Mouse (Mus musculus): Measurements from ENCODE around the gene Ncam1. TPM values are rescaled to one million over a fixed set of nuclear protein-coding genes. Genes with fewer than 3 reads are reported as not detected.

Gene Ncam1
- polyA plus RNA-seq, 1 experiment from 2014 or later, result 208 TPM

DNA sequence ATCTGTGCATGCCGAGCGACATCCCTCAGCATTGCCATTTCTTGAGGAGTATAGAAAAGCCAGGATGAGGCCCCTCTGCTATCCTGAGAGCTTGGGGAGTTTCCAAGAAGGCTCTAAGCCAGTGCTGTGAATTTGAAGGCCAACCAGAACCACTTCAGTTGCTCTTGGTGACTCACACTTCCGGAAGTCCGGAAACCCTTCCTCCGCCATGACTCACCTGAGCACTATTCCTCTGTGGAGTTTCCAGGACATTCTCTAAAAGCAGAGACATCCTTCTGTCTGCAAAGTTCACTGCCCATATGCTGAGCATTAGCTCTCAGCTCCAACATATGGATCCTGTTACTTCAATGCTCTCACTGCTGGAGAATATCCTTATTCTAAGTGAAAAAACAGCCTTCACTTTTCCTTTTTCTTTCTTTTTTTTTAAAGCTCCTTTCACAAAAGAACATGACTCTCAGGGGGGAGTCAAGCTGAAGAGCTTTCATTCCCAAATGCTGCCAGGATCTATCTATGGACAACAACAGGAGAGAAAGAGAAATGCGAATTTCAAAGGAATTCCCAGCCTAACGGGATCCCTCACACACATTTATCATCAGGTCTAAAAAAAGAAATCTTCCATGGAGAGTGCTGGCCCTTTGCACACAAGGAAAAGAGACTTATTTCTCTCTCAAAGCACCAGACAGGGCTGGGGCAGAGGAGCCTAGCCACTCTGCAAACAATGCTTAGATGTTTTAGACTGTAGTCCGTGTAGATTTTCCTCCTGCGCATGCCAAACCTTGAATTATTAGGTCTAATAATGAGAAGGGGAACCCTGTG lies 226.8 kb downstream of the Ncam1 start:
- no peak for ATAC-seq (ENCODE audit: low FRiP score, low read depth)
- Histone ChIP-seq H3K9me3 (no peaks in the 10 kb centered on the region), H3K9ac (replicated peaks) (no peak overlapping the region), H3K27me3 (no peaks in the 10 kb centered on the region), H3K4me1 (peaks cover 47% of the 10 kb centered on the region), H3K4me2 (replicated peaks) (no peak overlapping the region), H3K36me3 (peaks cover 16% of the 10 kb centered on the region), H3K27ac (replicated peaks) (peak overlapping the region; percentile 87), H3K4me3 (no peak overlapping the region)
- WGBS, result 58% methylated on average over 9 of the region's 9 CpGs

DNA sequence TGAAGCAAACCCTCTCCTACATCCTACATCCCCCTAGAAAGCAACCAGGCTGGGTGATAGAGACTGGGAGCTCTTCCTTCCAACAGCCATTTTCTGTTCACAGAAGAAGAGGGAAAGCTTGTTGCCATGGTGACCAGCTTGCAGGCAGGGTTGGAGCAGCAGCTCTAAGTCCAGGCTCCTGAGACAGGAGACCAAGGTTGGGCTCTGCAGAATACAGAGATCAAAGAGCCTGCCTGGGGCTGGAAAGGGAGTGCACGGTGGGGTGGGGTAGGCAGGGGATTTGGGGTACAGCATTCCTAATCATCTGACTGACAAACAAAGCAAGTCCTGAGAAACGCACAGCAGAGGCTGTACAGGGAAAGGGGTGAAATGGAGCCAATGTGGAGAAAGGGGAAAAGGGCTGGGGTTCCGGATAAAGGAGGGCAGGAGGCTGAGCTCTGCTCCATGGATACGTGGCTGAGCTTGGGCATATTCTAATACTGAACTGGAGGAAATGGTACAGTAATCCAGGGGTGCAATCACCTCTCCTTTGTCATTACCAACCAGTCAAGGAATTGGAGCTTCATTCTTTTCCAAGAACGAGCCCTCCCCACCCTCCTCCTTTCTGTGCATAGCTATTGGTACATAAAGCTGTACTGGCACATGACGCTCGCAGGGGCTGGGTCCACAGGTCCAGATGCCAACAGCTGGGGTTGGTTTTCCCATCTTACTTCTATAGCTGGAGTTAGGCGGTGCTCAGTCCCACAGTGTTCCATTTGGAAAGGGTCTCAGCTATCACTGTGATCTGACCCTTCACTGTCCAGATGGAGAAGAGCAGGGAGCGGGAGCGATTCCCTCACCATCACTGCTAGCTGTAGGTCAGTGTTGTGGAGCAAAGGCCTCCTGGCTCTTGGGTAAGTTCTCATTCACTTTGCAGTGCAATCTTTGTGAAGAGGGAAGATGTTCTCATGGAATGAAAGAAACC lies 227.7 kb downstream of the Ncam1 start:
- Histone ChIP-seq H3K4me2 (replicated peaks) (peak overlapping the region; percentile 36), H3K4me1 (peaks cover 47% of the 10 kb centered on the region), H3K36me3 (peaks cover 23% of the 10 kb centered on the region), H3K9ac (replicated peaks) (no peak overlapping the region), H3K27me3 (no peaks in the 10 kb centered on the region), H3K27ac (replicated peaks) (peak overlapping the region; percentile 87), H3K4me3 (no peak overlapping the region), H3K9me3 (no peaks in the 10 kb centered on the region)
- 38% methylated on average over 10 of the region's 10 CpGs for WGBS
- ATAC-seq (ENCODE audit: low FRiP score, low read depth), result peak; percentile 96

DNA sequence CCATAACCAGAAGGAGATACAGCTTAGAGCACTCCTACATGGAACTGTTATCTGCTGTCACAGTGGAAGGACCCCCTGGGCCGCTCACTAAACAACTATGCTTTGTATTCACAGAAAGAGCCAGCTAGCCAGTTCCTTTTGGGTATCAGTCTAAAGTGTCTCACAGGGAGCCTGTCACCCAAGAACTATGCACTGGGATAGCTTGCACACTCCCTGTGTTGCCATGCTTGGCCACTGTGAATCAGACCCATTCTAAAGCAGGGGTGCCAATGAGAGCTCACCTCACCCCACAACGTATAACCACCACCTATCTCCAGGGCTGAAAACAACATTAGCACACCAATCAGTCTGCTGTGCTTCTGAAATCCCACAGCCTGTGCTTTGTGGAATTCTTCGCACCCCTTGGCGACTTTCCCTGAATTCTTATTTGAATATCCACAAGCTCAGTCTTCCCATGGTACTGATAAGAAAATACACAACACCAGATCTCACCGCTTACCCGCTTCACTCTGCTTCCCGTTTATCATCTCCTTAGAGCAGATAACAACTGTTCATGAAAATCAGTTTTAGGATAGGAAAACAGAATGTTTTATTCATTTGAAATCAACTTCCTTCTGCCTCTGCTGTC lies 228.6 kb downstream of the Ncam1 start:
- H3K4me3 ChIP-seq, result no peak overlapping the region
- 40% methylated on average over 7 of the region's 7 CpGs for WGBS
- H3K4me2 ChIP-seq (replicated peaks), result peak overlapping the region; percentile 36; the same call in 1 of the 2 replicates
- peak overlapping the region; percentile 87 for H3K27ac ChIP-seq (replicated peaks)
- H3K9ac ChIP-seq (replicated peaks), result no peak overlapping the region
- ATAC-seq (ENCODE audit: low FRiP score, low read depth), result no peak
- H3K4me1 ChIP-seq, result peaks cover 47% of the 10 kb centered on the region
- no peaks in the 10 kb centered on the region for H3K9me3 ChIP-seq
- H3K36me3 ChIP-seq, result peaks cover 30% of the 10 kb centered on the region
- no peaks in the 10 kb centered on the region for H3K27me3 ChIP-seq

DNA sequence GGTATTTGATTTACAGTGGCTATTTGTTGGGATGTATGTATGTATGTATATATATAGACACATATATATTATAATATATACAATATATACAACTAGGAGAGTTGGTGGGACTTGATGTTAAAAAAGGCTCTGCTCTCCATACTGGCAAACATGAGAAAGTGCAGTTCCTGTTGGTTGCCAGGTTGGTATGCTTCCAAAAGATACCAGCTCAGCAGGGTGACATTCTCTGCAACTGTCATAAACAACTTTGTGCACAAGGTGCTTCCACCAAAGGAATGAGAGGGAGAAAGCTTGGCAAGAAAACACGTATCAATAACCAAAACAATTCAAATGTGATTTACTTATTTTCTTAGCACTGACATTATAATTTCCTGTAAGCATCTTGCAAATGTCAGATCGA lies 232.9 kb downstream of the Ncam1 start:
- no peaks in the 10 kb centered on the region for H3K9me3 ChIP-seq
- H3K9ac ChIP-seq (replicated peaks), result no peak overlapping the region
- H3K4me2 ChIP-seq (replicated peaks), result no peak overlapping the region
- H3K4me3 ChIP-seq, result no peak overlapping the region
- no peaks in the 10 kb centered on the region for H3K27me3 ChIP-seq
- WGBS, result 94% methylated on average over 2 of the region's 2 CpGs
- peaks cover 52% of the 10 kb centered on the region for H3K36me3 ChIP-seq
- H3K4me1 ChIP-seq, result peaks cover 19% of the 10 kb centered on the region
- no peak overlapping the region for H3K27ac ChIP-seq (replicated peaks)
- no peak for ATAC-seq (ENCODE audit: low FRiP score, low read depth)

DNA sequence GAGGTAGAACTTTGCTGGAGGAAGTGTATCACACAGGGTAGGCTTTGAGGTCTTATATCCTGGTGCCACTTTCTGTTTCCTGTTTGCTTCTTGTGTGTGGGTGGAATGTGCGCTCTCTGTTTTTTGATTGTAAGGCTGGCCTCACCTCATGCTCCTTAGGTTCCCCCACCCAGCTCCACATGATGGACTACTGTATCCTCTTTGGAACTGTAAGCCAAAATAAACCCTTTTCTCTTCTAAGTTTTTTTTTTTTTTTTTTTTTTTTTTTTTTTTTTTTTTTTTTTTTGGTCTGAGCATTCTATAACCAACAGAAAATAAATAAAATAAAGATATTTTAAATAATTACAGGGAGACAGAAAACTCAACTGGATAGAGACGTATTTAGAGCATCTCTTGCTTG lies 239.8 kb downstream of the Ncam1 start:
- Histone ChIP-seq H3K9ac (replicated peaks) (no peak overlapping the region), H3K4me3 (no peak overlapping the region), H3K27ac (replicated peaks) (no peak overlapping the region), H3K27me3 (no peaks in the 10 kb centered on the region), H3K9me3 (no peaks in the 10 kb centered on the region), H3K4me2 (replicated peaks) (no peak overlapping the region), H3K4me1 (no peaks in the 10 kb centered on the region), H3K36me3 (peaks cover 48% of the 10 kb centered on the region)
- ATAC-seq (ENCODE audit: low FRiP score, low read depth), result no peak
- WGBS, result 92% methylated on average over 2 of the region's 2 CpGs

DNA sequence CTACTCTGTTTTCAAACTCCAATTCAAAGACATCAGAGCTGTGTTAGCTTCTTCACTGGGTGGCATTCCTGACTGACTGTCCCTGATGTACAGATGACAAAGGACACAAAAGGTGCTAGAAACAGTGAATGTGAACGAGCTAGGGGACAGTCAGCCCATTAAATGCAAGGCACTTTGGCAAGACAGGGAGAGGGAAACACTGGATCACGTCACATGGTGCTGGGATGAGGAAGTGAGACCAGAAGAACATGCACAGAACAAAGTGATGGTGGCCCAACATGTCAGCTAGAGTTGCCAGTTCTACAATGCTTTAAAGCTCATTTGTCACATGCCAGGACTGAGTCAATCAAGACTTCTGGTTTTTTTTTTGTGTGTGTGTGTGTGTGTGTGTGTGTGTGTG lies 247.4 kb downstream of the Ncam1 start:
- H3K4me1 ChIP-seq, result no peaks in the 10 kb centered on the region
- H3K27ac ChIP-seq (replicated peaks), result no peak overlapping the region
- H3K36me3 ChIP-seq, result peaks cover 19% of the 10 kb centered on the region
- H3K9me3 ChIP-seq, result no peaks in the 10 kb centered on the region
- ATAC-seq (ENCODE audit: low FRiP score, low read depth), result no peak
- no peak overlapping the region for H3K4me3 ChIP-seq
- WGBS, result 82% methylated on average over 2 of the region's 2 CpGs
- H3K27me3 ChIP-seq, result no peaks in the 10 kb centered on the region
- H3K4me2 ChIP-seq (replicated peaks), result no peak overlapping the region
- H3K9ac ChIP-seq (replicated peaks), result no peak overlapping the region

DNA sequence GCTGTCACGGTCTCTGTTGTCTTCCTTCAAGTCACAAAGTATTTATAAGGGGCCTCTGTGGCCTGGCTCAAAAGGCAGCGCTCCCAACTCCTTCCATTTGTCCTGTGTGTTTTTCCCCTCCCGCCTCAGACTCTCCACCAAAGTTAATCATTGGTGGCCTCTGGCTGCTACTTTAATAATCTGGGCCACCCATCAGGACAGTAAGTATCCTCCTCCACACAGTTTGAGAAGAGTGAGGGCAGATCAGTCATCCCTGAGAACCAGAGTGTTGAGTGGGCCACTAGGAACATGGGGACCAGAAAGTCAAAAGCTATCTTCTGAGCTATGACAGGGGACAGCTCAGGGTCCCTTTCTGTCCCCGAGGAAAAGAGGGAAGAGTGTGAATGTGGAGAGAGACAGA lies 256.1 kb downstream of the Ncam1 start:
- Histone ChIP-seq H3K36me3 (peaks cover 57% of the 10 kb centered on the region), H3K27ac (replicated peaks) (no peak overlapping the region), H3K4me1 (peaks cover 12% of the 10 kb centered on the region), H3K4me3 (no peak overlapping the region), H3K9me3 (no peaks in the 10 kb centered on the region), H3K4me2 (replicated peaks) (no peak overlapping the region), H3K9ac (replicated peaks) (no peak overlapping the region), H3K27me3 (no peaks in the 10 kb centered on the region)
- 88% methylated on average over 4 of the region's 4 CpGs for WGBS
- ATAC-seq (ENCODE audit: low FRiP score, low read depth), result no peak

DNA sequence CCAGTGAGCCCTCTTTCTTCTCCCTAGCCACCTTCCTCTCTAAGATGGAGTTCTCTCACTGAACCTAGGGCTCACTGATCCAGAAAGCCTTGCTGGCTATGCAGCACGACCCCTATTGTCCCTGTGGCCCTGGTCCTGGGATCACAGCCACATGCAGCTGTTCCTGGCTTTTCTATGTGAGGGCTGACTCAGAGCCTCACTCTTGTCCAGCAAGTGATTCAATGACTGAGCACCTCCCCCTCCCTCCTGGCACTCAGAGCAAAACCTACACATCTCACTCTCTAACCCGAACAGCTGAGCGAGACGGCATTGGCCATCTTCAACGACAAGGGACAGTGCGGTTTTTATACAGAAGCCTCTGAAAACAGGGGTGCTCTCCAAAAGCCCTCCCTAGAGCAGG lies 260.9 kb downstream of the Ncam1 start:
- 53% methylated on average over 6 of the region's 6 CpGs for WGBS
- ATAC-seq (ENCODE audit: low FRiP score, low read depth), result no peak
- no peak overlapping the region for H3K9ac ChIP-seq (replicated peaks)
- no peaks in the 10 kb centered on the region for H3K27me3 ChIP-seq
- no peaks in the 10 kb centered on the region for H3K9me3 ChIP-seq
- H3K4me2 ChIP-seq (replicated peaks), result no peak overlapping the region
- no peak overlapping the region for H3K4me3 ChIP-seq
- H3K27ac ChIP-seq (replicated peaks), result no peak overlapping the region
- peaks cover 47% of the 10 kb centered on the region for H3K4me1 ChIP-seq
- peaks cover 25% of the 10 kb centered on the region for H3K36me3 ChIP-seq

DNA sequence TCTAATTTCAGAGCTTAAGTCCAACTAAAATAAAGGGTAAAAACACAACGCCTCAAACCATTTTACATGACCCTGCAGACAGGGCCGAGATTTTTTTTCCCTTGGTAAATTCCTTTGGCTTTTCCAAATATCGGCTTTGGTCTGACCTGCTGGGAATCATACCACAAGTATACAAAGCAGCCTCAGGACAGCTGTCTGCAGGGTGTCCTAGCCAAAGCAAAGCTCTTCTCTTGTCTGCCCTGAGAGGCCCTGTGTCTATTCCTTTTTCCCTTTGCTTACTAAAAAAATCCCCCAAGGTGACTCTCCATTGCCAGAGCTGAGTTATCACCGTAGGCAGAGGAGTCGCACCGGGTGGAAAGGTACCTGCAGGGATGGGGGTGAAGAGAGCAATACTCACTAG lies 262.1 kb downstream of the Ncam1 start:
- Histone ChIP-seq H3K36me3 (peaks cover 14% of the 10 kb centered on the region), H3K27me3 (no peaks in the 10 kb centered on the region), H3K9me3 (no peaks in the 10 kb centered on the region), H3K4me3 (no peak overlapping the region), H3K27ac (replicated peaks) (no peak overlapping the region), H3K4me1 (peaks cover 47% of the 10 kb centered on the region), H3K4me2 (replicated peaks) (no peak overlapping the region), H3K9ac (replicated peaks) (no peak overlapping the region)
- no peak for ATAC-seq (ENCODE audit: low FRiP score, low read depth)
- 55% methylated on average over 6 of the region's 6 CpGs for WGBS

DNA sequence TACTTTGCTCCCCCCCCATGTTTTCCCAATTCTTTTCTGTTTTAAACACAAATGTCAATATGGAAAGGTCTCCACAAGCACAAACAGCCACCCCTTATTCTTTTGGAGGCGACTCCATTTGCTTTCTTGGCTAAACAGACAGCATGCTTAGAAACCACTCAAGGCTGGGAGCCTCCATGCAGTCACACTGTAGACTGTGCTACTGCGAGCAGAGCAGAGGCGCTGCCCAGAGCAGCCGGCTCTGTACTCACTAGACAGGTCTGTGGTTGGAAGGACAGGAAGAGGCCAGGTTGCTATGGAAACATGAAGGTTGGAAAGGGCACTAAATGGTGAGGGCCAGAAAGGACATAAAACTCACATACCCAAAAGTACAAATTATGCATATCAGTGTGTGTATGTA lies 263.8 kb downstream of the Ncam1 start:
- H3K36me3 ChIP-seq, result peaks cover 5% of the 10 kb centered on the region; the same call in 1 of the 2 replicates
- peaks cover 51% of the 10 kb centered on the region for H3K4me1 ChIP-seq
- ATAC-seq (ENCODE audit: low FRiP score, low read depth), result no peak
- no peaks in the 10 kb centered on the region for H3K27me3 ChIP-seq
- 55% methylated on average over 4 of the region's 4 CpGs for WGBS
- no peak overlapping the region for H3K4me3 ChIP-seq
- no peaks in the 10 kb centered on the region for H3K9me3 ChIP-seq
- H3K4me2 ChIP-seq (replicated peaks), result no peak overlapping the region
- peak overlapping the region; percentile 67; the same call in 1 of the 2 replicates for H3K27ac ChIP-seq (replicated peaks)
- no peak overlapping the region for H3K9ac ChIP-seq (replicated peaks)

DNA sequence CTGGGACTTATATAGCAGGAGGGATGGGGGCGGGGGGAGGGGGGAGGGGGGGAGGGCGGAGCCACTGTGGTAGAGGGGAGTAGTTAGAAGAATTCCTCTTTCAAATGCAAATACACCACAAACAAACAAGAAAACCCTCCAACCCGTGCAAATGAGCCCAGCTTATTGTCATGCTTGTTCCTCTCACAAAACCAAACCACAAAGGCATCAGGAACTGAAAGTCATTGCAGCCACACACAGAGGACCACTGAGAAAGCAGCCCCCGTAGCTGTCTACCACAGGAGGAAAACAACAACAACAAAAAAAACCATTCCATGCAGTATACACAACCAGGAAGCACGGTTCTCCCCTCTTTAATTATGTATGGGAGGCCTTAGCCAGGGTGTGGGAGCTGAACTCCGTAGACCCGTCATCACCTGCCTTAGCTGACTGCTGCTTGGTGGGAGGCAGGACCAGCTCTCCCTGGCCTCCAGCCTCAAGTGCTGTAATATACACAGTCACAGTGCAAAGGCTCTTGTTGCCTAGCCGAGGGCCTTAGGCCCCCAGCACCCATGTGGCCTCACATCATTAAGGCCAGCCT lies 264.7 kb downstream of the Ncam1 start:
- H3K9me3 ChIP-seq, result no peaks in the 10 kb centered on the region
- no peak overlapping the region for H3K4me3 ChIP-seq
- H3K36me3 ChIP-seq, result peaks cover 5% of the 10 kb centered on the region; the same call in 1 of the 2 replicates
- ATAC-seq (ENCODE audit: low FRiP score, low read depth), result peak; percentile 76
- H3K4me2 ChIP-seq (replicated peaks), result 0 out of 2 replicates have a peak overlapping the region, but pooled peaks have one; percentile 6
- no peak overlapping the region for H3K9ac ChIP-seq (replicated peaks)
- H3K4me1 ChIP-seq, result peaks cover 51% of the 10 kb centered on the region
- H3K27me3 ChIP-seq, result no peaks in the 10 kb centered on the region
- 13% methylated on average over 8 of the region's 8 CpGs for whole genome bisulfite sequencing
- peak overlapping the region; percentile 67 for H3K27ac ChIP-seq (replicated peaks)

Data from midbrain, embryonic 12.5 days (tissue).